Mouse (Mus musculus): Measurements from ENCODE around the gene Adgra3.

GRCm38 (mm10) chr5:50026148-50026547 is 32.7 kb downstream of the Adgra3 start:
- TF ChIP-seq CTCF (IDR thresholded peaks at IDR 0.05; ENCODE audit: insufficient read depth, low read depth, low read length) (no peak), POLR2A (IDR thresholded peaks at IDR 0.05; ENCODE audit: insufficient read depth, low read depth, low read length) (no peak)
